Mouse (Mus musculus) C2C12 (cell line): ENCODE measurements around the gene Rcor2. TPM values are rescaled to one million over a fixed set of nuclear protein-coding genes. Genes with fewer than 3 reads are reported as not detected.
A peak's percentile ranks its signal among the peaks of the same experiment; 100 is the strongest.

Experiments used
- H3K27me3 ChIP-seq: one replicate; pipeline ENCODE4 v1.6.1; 2011; ENCODE audit not compliant: control insufficient read depth, insufficient read depth, insufficient read length
- H3K36me3 ChIP-seq: one replicate; pipeline ENCODE4 v1.6.1; 2011; ENCODE audit not compliant: control insufficient read depth, insufficient read depth
- H3K4me3 ChIP-seq: one replicate; pipeline ENCODE4 v1.5.1; 2011; ENCODE audit warnings: mild to moderate bottlenecking, control low read depth; ENCODE audit not compliant: poor library complexity, insufficient read depth, severe bottlenecking
- H3K79me2 ChIP-seq: one replicate; pipeline ENCODE4 v1.6.1; 2011; ENCODE audit not compliant: control insufficient read depth, insufficient read depth
- H3K79me3 ChIP-seq: one replicate; pipeline ENCODE4 v1.6.1; 2011; ENCODE audit warnings: low read depth, control low read depth
- H3ac ChIP-seq: one replicate; pipeline ENCODE3; 2011; ENCODE audit warnings: low read depth; ENCODE audit not compliant: control insufficient read depth, insufficient read length
- CEBPB ChIP-seq: IDR thresholded peaks from one replicate; pipeline ENCODE4 v1.6.1; 2011; ENCODE audit warnings: low read depth, mild to moderate bottlenecking, control low read depth, moderate library complexity
- CTCF ChIP-seq: IDR thresholded peaks from one replicate; pipeline ENCODE4 v1.5.1; 2011; ENCODE audit not compliant: control insufficient read depth, insufficient read depth, insufficient read length
- FOSL1 ChIP-seq: IDR thresholded peaks from one replicate; pipeline ENCODE4 v1.8.0; 2011; ENCODE audit warnings: mild to moderate bottlenecking, low read length; ENCODE audit not compliant: poor library complexity, insufficient read depth, severe bottlenecking
- MAX ChIP-seq: IDR thresholded peaks from one replicate; pipeline ENCODE4 v1.6.1; 2011; ENCODE audit warnings: mild to moderate bottlenecking, control low read depth
- MYOD1 ChIP-seq: IDR thresholded peaks from one replicate; pipeline ENCODE4 v1.6.1; 2011; ENCODE audit warnings: low read depth; ENCODE audit not compliant: control insufficient read depth, insufficient read length
- MYOG ChIP-seq: IDR thresholded peaks from one replicate; pipeline ENCODE4 v1.6.1; 2011; ENCODE audit not compliant: control insufficient read depth, insufficient read length; ENCODE audit errors: extremely low read depth
- USF1 ChIP-seq: IDR thresholded peaks from one replicate; pipeline ENCODE4 v1.6.1; 2011; ENCODE audit warnings: low read depth, mild to moderate bottlenecking, control low read depth, moderate library complexity
- polyA plus RNA-seq: library from polyadenylated mRNA; unstranded; fragments of >200 nt; fragmentation: generic; extraction: Trizol; gene quantifications from one replicate; pipeline ENCODE4 v1.2.1, GENCODE M21; 2012; ENCODE audit warnings: missing spikeins

The Rcor2 gene
- polyA plus RNA-seq, 1 experiment: 21.0 TPM

- H3ac ChIP-seq: no peak overlapping the region
- H3K4me3 ChIP-seq: no peak overlapping the region
- peaks cover 20% of the 10 kb centered on the region for H3K79me3 ChIP-seq
- peaks cover 8% of the 10 kb centered on the region for H3K36me3 ChIP-seq
- no peak for TF ChIP-seq USF1
- TF ChIP-seq MYOG: no peak
- no peak for TF ChIP-seq CTCF
- TF ChIP-seq MYOD1: no peak
- no peak for TF ChIP-seq FOSL1
- no peak for TF ChIP-seq MAX
- TF ChIP-seq CEBPB: no peak
- peaks cover 88% of the 10 kb centered on the region for H3K79me2 ChIP-seq
- no peaks in the 10 kb centered on the region for H3K27me3 ChIP-seq
These were observed 27.2 kb downstream of the Rcor2 start for GRCm38 (mm10) chr19:7294098-7294876.

DNA sequence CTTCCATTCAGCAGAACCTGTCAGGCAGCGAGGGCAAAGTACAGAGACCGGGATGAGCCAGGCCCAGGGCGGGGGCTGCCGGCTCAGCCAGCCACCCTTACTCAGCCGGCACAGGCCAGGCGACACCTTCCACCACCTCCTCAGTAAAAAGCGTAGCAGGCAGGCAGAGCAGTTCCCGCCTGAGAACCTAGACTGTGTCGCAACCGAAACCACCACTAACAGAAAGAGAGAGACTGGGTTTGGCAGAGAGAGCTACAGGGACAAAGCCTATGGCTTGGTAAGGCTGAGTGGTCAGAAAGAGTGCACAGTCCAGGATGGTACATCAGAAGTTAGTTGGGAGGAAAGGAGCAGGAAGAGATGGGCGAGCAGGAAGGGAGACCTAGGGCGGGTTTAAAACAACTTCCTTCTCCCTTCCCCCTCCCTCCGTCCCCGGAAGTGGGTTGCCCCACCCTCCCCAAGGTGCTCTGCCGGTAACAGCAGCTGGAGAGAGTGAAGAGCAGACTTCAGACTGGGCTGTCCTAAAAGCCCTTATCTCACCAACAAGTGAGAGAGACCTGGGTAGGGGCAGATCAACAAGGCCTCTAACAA, 28.0 kb downstream of the Rcor2 start:
- H3K4me3 ChIP-seq: no peak overlapping the region
- H3K27me3 ChIP-seq: no peaks in the 10 kb centered on the region
- TF ChIP-seq MYOD1 (no peak), CEBPB (peak; percentile 46)
- no peak overlapping the region for H3ac ChIP-seq
- H3K79me3 ChIP-seq: peaks cover 23% of the 10 kb centered on the region
- peaks cover 8% of the 10 kb centered on the region for H3K36me3 ChIP-seq
- peaks cover 96% of the 10 kb centered on the region for H3K79me2 ChIP-seq

- Histone ChIP-seq H3K79me2 (peaks cover 96% of the 10 kb centered on the region), H3ac (no peak overlapping the region), H3K36me3 (peaks cover 8% of the 10 kb centered on the region), H3K79me3 (peaks cover 27% of the 10 kb centered on the region), H3K4me3 (no peak overlapping the region), H3K27me3 (no peaks in the 10 kb centered on the region)
- TF ChIP-seq FOSL1 (no peak), CEBPB (no peak), MAX (no peak), CTCF (no peak), USF1 (no peak), MYOD1 (no peak), MYOG (no peak)
These were observed 28.8 kb downstream of the Rcor2 start for GRCm38 (mm10) chr19:7295959-7296358.

GRCm38 (mm10) chr19:7299052-7299451, 31.9 kb downstream of the Rcor2 start:
- no peaks in the 10 kb centered on the region for H3K27me3 ChIP-seq
- H3K79me3 ChIP-seq: peaks cover 35% of the 10 kb centered on the region
- no peak overlapping the region for H3ac ChIP-seq
- peaks cover 87% of the 10 kb centered on the region for H3K79me2 ChIP-seq
- peaks cover 4% of the 10 kb centered on the region for H3K36me3 ChIP-seq
- TF ChIP-seq USF1: no peak
- TF ChIP-seq CEBPB: no peak
- no peak for TF ChIP-seq FOSL1
- TF ChIP-seq MAX: no peak
- TF ChIP-seq MYOG: no peak
- no peak for TF ChIP-seq MYOD1
- no peak overlapping the region for H3K4me3 ChIP-seq

DNA sequence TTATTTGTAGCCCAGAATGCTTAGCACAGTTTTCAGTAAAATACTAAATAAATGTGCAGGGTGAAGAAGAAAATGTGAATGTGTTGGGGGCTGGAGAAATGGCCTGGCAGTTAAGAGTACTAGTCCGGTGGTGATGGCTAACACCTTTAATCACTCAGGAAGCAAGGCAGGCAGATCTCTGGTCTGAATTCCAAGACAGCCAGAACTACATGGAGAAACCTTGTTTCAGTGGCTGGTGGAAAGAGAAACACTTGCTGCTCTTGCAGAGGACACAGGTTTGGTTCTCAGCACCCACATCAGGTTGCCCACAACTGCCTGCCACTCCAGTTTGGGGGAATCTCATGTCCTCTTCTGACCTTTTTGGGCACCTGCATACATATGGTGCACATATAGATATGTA, 33.0 kb downstream of the Rcor2 start:
- peaks cover 4% of the 10 kb centered on the region for H3K36me3 ChIP-seq
- H3K79me3 ChIP-seq: peaks cover 29% of the 10 kb centered on the region
- H3ac ChIP-seq: no peak overlapping the region
- TF ChIP-seq MYOD1 (no peak), USF1 (no peak), CEBPB (no peak), FOSL1 (no peak), CTCF (no peak), MYOG (no peak), MAX (no peak)
- H3K4me3 ChIP-seq: no peak overlapping the region
- no peaks in the 10 kb centered on the region for H3K27me3 ChIP-seq
- H3K79me2 ChIP-seq: peaks cover 87% of the 10 kb centered on the region
